Mouse (Mus musculus): ENCODE results near the gene Lnx1.

- TF ChIP-seq POLR2A (IDR thresholded peaks at IDR 0.05; ENCODE audit: low read depth, low read length) (no peak), CTCF (IDR thresholded peaks at IDR 0.05; ENCODE audit: extremely low read depth, insufficient read depth, insufficient read length, insufficient replicate concordance) (no peak)
Measured at GRCm38 (mm10) chr5:74648216-74648615, 54.5 kb downstream of the Lnx1 start.
